Mouse (Mus musculus) CH12.LX (cell line): Measurements from ENCODE around the gene Prkaa1. TPM values are rescaled to one million over a fixed set of nuclear protein-coding genes. Genes with fewer than 3 reads are reported as not detected.

Experiments
- DNase-seq: peaks from one replicate; pipeline ENCODE4 v3.0.0-alpha.2; 2013; ENCODE audit errors: extremely low read depth
- H3K27ac ChIP-seq: 2 replicates; pipeline ENCODE4 v1.5.1; 2012; ENCODE audit warnings: low read depth, mild to moderate bottlenecking, control low read depth, moderate library complexity; ENCODE audit not compliant: insufficient read depth
- H3K27me3 ChIP-seq: replicated peaks from 2 replicates; pipeline ENCODE3; 2012; ENCODE audit warnings: inconsistent platforms
- H3K36me3 ChIP-seq, 2 experiments: replicated peaks in 1 of 2; 2 replicates each; pipeline versions ENCODE3 to v1.6.1; 2012; ENCODE audit warnings: inconsistent platforms in 1 of 2, low read length in 1 of 2, mild to moderate bottlenecking in 1 of 2, mixed read lengths in 1 of 2, moderate library complexity in 1 of 2; ENCODE audit not compliant: control insufficient read depth in 1 of 2, insufficient read depth in 1 of 2
- H3K4me1 ChIP-seq, 2 experiments: 2 replicates each; pipeline ENCODE4 v1.6.1; 2012; ENCODE audit warnings: inconsistent platforms in 1 of 2, moderate library complexity in 1 of 2; ENCODE audit not compliant: insufficient read depth in 2 of 2, control insufficient read depth in 1 of 2
- H3K4me2 ChIP-seq: 2 replicates; pipeline ENCODE4 v1.6.1; 2012; ENCODE audit warnings: low read depth, mild to moderate bottlenecking, control low read depth; ENCODE audit not compliant: poor library complexity, insufficient read depth, severe bottlenecking
- H3K4me3 ChIP-seq, 3 experiments: fragments of 150-350 bp in 1 of 3; sonication (generic) in 1 of 3; replicated peaks in 1 of 3; 2 replicates each; pipeline versions ENCODE3 to v1.5.1; 2011 to 2012; ENCODE audit warnings: low read depth in 2 of 3, low read length in 2 of 3, mild to moderate bottlenecking in 2 of 3, moderate library complexity in 2 of 3, control low read depth in 1 of 3, improper control_type of control experiment in 1 of 3, inconsistent platforms in 1 of 3, mixed read lengths in 1 of 3; ENCODE audit not compliant: poor library complexity in 1 of 3
- H3K79me2 ChIP-seq: replicated peaks from 2 replicates; pipeline ENCODE4 v1.6.1; 2012; ENCODE audit warnings: mild to moderate bottlenecking, moderate library complexity; ENCODE audit not compliant: control insufficient read depth, poor library complexity, insufficient read depth, severe bottlenecking; ENCODE audit errors: extremely low read depth
- H3K9ac ChIP-seq: 2 replicates; pipeline ENCODE4 v1.6.1; 2012; ENCODE audit warnings: low read depth, mild to moderate bottlenecking, control low read depth, moderate library complexity; ENCODE audit not compliant: insufficient read depth
- H3K9me3 ChIP-seq: replicated peaks from 2 replicates; pipeline ENCODE3; 2012; ENCODE audit warnings: low read length, inconsistent platforms, mixed read lengths
- BHLHE40 ChIP-seq: IDR thresholded peaks from 2 replicates; pipeline ENCODE4 v1.6.1; 2011; ENCODE audit warnings: mild to moderate bottlenecking, low read depth, low read length, improper control_type of control experiment
- CTCF ChIP-seq, 2 experiments: IDR thresholded peaks in 1 of 2; conservative IDR thresholded peaks in 1 of 2; 2 replicates each; pipeline ENCODE4 v1.5.1; 2011 to 2012; ENCODE audit warnings: low read depth in 2 of 2, low read length in 2 of 2, improper control_type of control experiment in 1 of 2, inconsistent platforms in 1 of 2, mild to moderate bottlenecking in 1 of 2, moderate library complexity in 1 of 2
- EP300 ChIP-seq: IDR thresholded peaks from 2 replicates; pipeline ENCODE4 v1.6.1; 2011; ENCODE audit warnings: low read length, improper control_type of control experiment
- ETS1 ChIP-seq: conservative IDR thresholded peaks from 2 replicates; pipeline ENCODE4 v1.6.1; 2012; ENCODE audit warnings: low read depth, mild to moderate bottlenecking, inconsistent platforms, low read length, improper control_type of control experiment, moderate library complexity
- GABPA ChIP-seq: IDR thresholded peaks from 2 replicates; pipeline ENCODE4 v1.6.1; 2012; ENCODE audit warnings: low read depth, low read length, improper control_type of control experiment, inconsistent platforms; ENCODE audit not compliant: insufficient replicate concordance
- HCFC1 ChIP-seq: IDR thresholded peaks from 2 replicates; pipeline ENCODE4 v1.6.1; 2012; ENCODE audit warnings: low read depth, mild to moderate bottlenecking, inconsistent platforms, low read length, improper control_type of control experiment
- IRF4 ChIP-seq: IDR thresholded peaks from 2 replicates; pipeline ENCODE4 v1.6.1; 2014; ENCODE audit warnings: low read depth, mild to moderate bottlenecking, inconsistent platforms, low read length, improper control_type of control experiment
- JUN ChIP-seq: IDR thresholded peaks from 2 replicates; pipeline ENCODE4 v1.6.1; 2011; ENCODE audit warnings: low read depth, mild to moderate bottlenecking, low read length, improper control_type of control experiment, moderate library complexity; ENCODE audit not compliant: insufficient read depth
- JUND ChIP-seq: conservative IDR thresholded peaks from 2 replicates; pipeline ENCODE4 v1.6.1; 2011; ENCODE audit warnings: low read depth, low read length, improper control_type of control experiment
- MAFK ChIP-seq: IDR thresholded peaks from 2 replicates; pipeline ENCODE4 v1.6.1; 2011; ENCODE audit warnings: low read length, improper control_type of control experiment; ENCODE audit not compliant: insufficient replicate concordance
- MAZ ChIP-seq: IDR thresholded peaks from 2 replicates; pipeline ENCODE4 v1.6.1; 2012; ENCODE audit warnings: low read depth, mild to moderate bottlenecking, inconsistent platforms, low read length, improper control_type of control experiment, moderate library complexity
- MEF2A ChIP-seq: IDR thresholded peaks from 2 replicates; pipeline ENCODE4 v1.6.1; 2014; ENCODE audit warnings: low read depth, mild to moderate bottlenecking, inconsistent platforms, low read length, improper control_type of control experiment, borderline replicate concordance
- MXI1 ChIP-seq: IDR thresholded peaks from 2 replicates; pipeline ENCODE4 v1.6.1; 2011; ENCODE audit warnings: mild to moderate bottlenecking, low read depth, low read length, improper control_type of control experiment
- MYC ChIP-seq: IDR thresholded peaks from 2 replicates; pipeline ENCODE4 v1.6.1; 2011; ENCODE audit warnings: low read depth, mild to moderate bottlenecking, improper control_type of control experiment, low read length
- NRF1 ChIP-seq: IDR thresholded peaks from 2 replicates; pipeline ENCODE4 v1.6.1; 2014; ENCODE audit warnings: low read depth, mild to moderate bottlenecking, inconsistent platforms, low read length, improper control_type of control experiment, moderate library complexity
- PAX5 ChIP-seq: IDR thresholded peaks from 2 replicates; pipeline ENCODE4 v1.6.1; 2012; ENCODE audit warnings: low read length, inconsistent platforms, mixed read lengths
- POLR2AphosphoS2 ChIP-seq: IDR thresholded peaks from 2 replicates; pipeline ENCODE4 v1.6.1; 2011; ENCODE audit warnings: low read depth, low read length, improper control_type of control experiment
- RAD21 ChIP-seq: IDR thresholded peaks from 2 replicates; pipeline ENCODE4 v1.6.1; 2011; ENCODE audit warnings: low read depth, mild to moderate bottlenecking, low read length, improper control_type of control experiment, moderate library complexity
- RCOR1 ChIP-seq: conservative IDR thresholded peaks from 2 replicates; pipeline ENCODE4 v1.6.1; 2012; ENCODE audit warnings: low read depth, mild to moderate bottlenecking, inconsistent platforms, low read length, improper control_type of control experiment
- SIN3A ChIP-seq: IDR thresholded peaks from 2 replicates; pipeline ENCODE4 v1.6.1; 2012; ENCODE audit warnings: low read length, improper control_type of control experiment, inconsistent platforms
- TBP ChIP-seq: conservative IDR thresholded peaks from 2 replicates; pipeline ENCODE4 v1.6.1; 2011; ENCODE audit warnings: low read depth, low read length, improper control_type of control experiment
- TCF12 ChIP-seq: IDR thresholded peaks from 2 replicates; pipeline ENCODE4 v1.6.1; 2014; ENCODE audit warnings: low read depth, mild to moderate bottlenecking, inconsistent platforms, low read length, improper control_type of control experiment
- UBTF ChIP-seq: IDR thresholded peaks from 2 replicates; pipeline ENCODE4 v1.6.1; 2012; ENCODE audit warnings: low read depth, mild to moderate bottlenecking, inconsistent platforms, low read length, improper control_type of control experiment, moderate library complexity
- USF1 ChIP-seq: IDR thresholded peaks from 2 replicates; pipeline ENCODE4 v1.6.1; 2014; ENCODE audit warnings: low read depth, mild to moderate bottlenecking, inconsistent platforms, low read length, improper control_type of control experiment
- ZC3H11A ChIP-seq: IDR thresholded peaks from 2 replicates; pipeline ENCODE4 v1.6.1; 2012; ENCODE audit warnings: low read depth, mild to moderate bottlenecking, inconsistent platforms, low read length, improper control_type of control experiment
- ZKSCAN1 ChIP-seq: IDR thresholded peaks from 2 replicates; pipeline ENCODE4 v1.6.1; 2012; ENCODE audit warnings: low read depth, inconsistent platforms, low read length, improper control_type of control experiment, borderline replicate concordance
- ZNF384 ChIP-seq: IDR thresholded peaks from 2 replicates; pipeline ENCODE4 v1.6.1; 2012; ENCODE audit warnings: low read depth, low read length, improper control_type of control experiment, inconsistent platforms
- dilution Hi-C: fragments of 300-500 bp; cut with MboI; formaldehyde crosslinking; loops from 2 replicates; pipeline ENCODE4 v1.14.3; 2020; ENCODE audit warnings: low sequenced_read_pairs; ENCODE audit not compliant: extremely low pct_unique_long_range_greater_than_20kb, extremely low pct_ligation_motif_present
- in situ Hi-C: fragments of 300-500 bp; cut with MboI; formaldehyde crosslinking; loops from 3 replicates; pipeline ENCODE4 v1.14.3; 2019; ENCODE audit warnings: low sequenced_read_pairs, low pct_ligation_motif_present, low pct_unique_long_range_greater_than_20kb, mixed read lengths
- polyA plus RNA-seq: library from polyadenylated mRNA; unstranded; fragments of >175 nt; gene quantifications from 2 replicates; pipeline ENCODE4 v1.2.1, GENCODE M21; 2012; ENCODE audit warnings: low read depth; ENCODE audit not compliant: insufficient read length
- total RNA-seq, 2 experiments: library from RNA; depleted of rRNA; stranded (reverse); fragments of 300-350 nt in 1 of 2; fragments of >200 nt in 1 of 2; gene quantifications; 2 replicates each; pipeline ENCODE4 v1.2.3; 2012 to 2014

Prkaa1 gene
- total and polyA plus RNA-seq, 3 experiments = 12.6 to 25.4 (median 21.2) TPM

- H3K4me3 ChIP-seq = no peak overlapping the region
- H3K4me2 ChIP-seq = no peak overlapping the region
- peaks cover 19 to 42% of the 10 kb centered on the region in 2 experiments for H3K36me3 ChIP-seq
- H3K4me1 ChIP-seq = no peaks in the 10 kb centered on the region
- DNase-seq = no peak
- dilution Hi-C loops (no loop called here), in situ Hi-C loops (no loop called here)
- H3K9me3 ChIP-seq = no peaks in the 10 kb centered on the region
- H3K79me2 ChIP-seq = no peaks in the 10 kb centered on the region
- no peak overlapping the region for H3K9ac ChIP-seq
- H3K27ac ChIP-seq = no peak overlapping the region
- no peak for TF ChIP-seq MYC
- TF ChIP-seq JUND = no peak
- no peak for TF ChIP-seq UBTF
- no peak for TF ChIP-seq USF1
- no peak for TF ChIP-seq MEF2A
- no peak for TF ChIP-seq BHLHE40
- no peak for TF ChIP-seq SIN3A
- TF ChIP-seq PAX5 = no peak
- TF ChIP-seq CTCF (conservative IDR thresholded peaks at IDR 0.05 in 1 of 2, IDR thresholded peaks at IDR 0.05 in 1 of 2; ENCODE audit: low read depth in 2 of 2, low read length in 2 of 2) = no peak
- no peak for TF ChIP-seq TCF12
- no peak for TF ChIP-seq ZNF384
- no peak for TF ChIP-seq EP300
- TF ChIP-seq NRF1 = no peak
- no peak for TF ChIP-seq MXI1
- no peak for TF ChIP-seq RCOR1
- no peak for TF ChIP-seq ETS1
- no peak for TF ChIP-seq GABPA
- TF ChIP-seq HCFC1 = no peak
- no peaks in the 10 kb centered on the region for H3K27me3 ChIP-seq
Measured at GRCm38 (mm10) chr15:5097376-5097775, 46.3 kb upstream of the Prkaa1 start.

GRCm38 (mm10) chr15:5102312-5102711, 41.3 kb upstream of the Prkaa1 start:
- Histone ChIP-seq H3K9ac (no peak overlapping the region), H3K79me2 (no peaks in the 10 kb centered on the region), H3K4me3 (no peak overlapping the region), H3K4me2 (no peak overlapping the region), H3K9me3 (no peaks in the 10 kb centered on the region), H3K36me3 (peaks cover 29 to 64% of the 10 kb centered on the region in 2 experiments), H3K4me1 (peaks cover 0 to 3% of the 10 kb centered on the region in 2 experiments; a peak in 1 of 4 replicates), H3K27ac (no peak overlapping the region), H3K27me3 (no peaks in the 10 kb centered on the region)
- TF ChIP-seq IRF4 (no peak), MAZ (no peak), GABPA (no peak), JUN (no peak), MAFK (no peak), PAX5 (no peak), POLR2AphosphoS2 (no peak), ZKSCAN1 (no peak), EP300 (no peak), UBTF (no peak), TBP (no peak), ZC3H11A (no peak), RAD21 (no peak), MEF2A (no peak), MXI1 (no peak)
- no peak for DNase-seq
- dilution Hi-C loops (no loop called here), in situ Hi-C loops (loop anchor here (25.0 kb wide), 1 partner anchor 1065 kb away; the partner anchor contains the start of gene Oxct1)
